Mouse (Mus musculus) lung, postnatal 0 days (tissue): ENCODE measurements around the gene Lrrfip1. TPM values are rescaled to one million over a fixed set of nuclear protein-coding genes. Genes with fewer than 3 reads are reported as not detected.

ENCODE experiments used
- ATAC-seq: fragments of 200-750 bp; cut with Nextera tagmentation; 2 replicates; pipeline ENCODE4 v1.8.0; 2017; ENCODE audit warnings: moderate library complexity
- DNase-seq: peaks from one replicate; pipeline ENCODE4 v3.0.0-alpha.2; 2016; ENCODE audit warnings: low spot score
- H3K27ac ChIP-seq: fragments of 300-500 bp; sonication (generic); 2 replicates; pipeline ENCODE4 v1.5.1; 2014; ENCODE audit warnings: antibody characterized with exemption, mild to moderate bottlenecking, low read length, mixed read lengths
- H3K27me3 ChIP-seq: fragments of 300-500 bp; sonication (generic); replicated peaks from 2 replicates; pipeline ENCODE4 v1.6.1; 2014; ENCODE audit warnings: low read length, mixed read lengths; ENCODE audit not compliant: insufficient read depth
- H3K36me3 ChIP-seq: fragments of 300-500 bp; sonication (generic); 2 replicates; pipeline ENCODE4 v1.6.1; 2014; ENCODE audit warnings: low read length, mixed read lengths; ENCODE audit not compliant: insufficient read depth
- H3K4me1 ChIP-seq: fragments of 300-500 bp; sonication (generic); 2 replicates; pipeline ENCODE4 v1.6.1; 2014; ENCODE audit warnings: antibody characterized with exemption, low read depth, low read length, mixed read lengths; ENCODE audit not compliant: insufficient read depth
- H3K4me2 ChIP-seq: fragments of 300-500 bp; sonication (generic); replicated peaks from 2 replicates; pipeline ENCODE4 v1.6.1; 2014; ENCODE audit warnings: low read depth, mild to moderate bottlenecking, low read length, moderate library complexity, mixed read lengths
- H3K4me3 ChIP-seq: fragments of 300-500 bp; sonication (generic); 2 replicates; pipeline ENCODE4 v1.5.1; 2014; ENCODE audit warnings: low read depth, low read length
- H3K9ac ChIP-seq: fragments of 300-500 bp; sonication (generic); replicated peaks from 2 replicates; pipeline ENCODE4 v1.6.1; 2014; ENCODE audit warnings: low read depth, mild to moderate bottlenecking
- H3K9me3 ChIP-seq: fragments of 300-500 bp; sonication (generic); 2 replicates; pipeline ENCODE4 v1.6.1; 2016; ENCODE audit warnings: low read length, mixed read lengths
- CTCF ChIP-seq: IDR thresholded peaks from 2 replicates; pipeline ENCODE4 v1.5.1; 2016; ENCODE audit warnings: antibody characterized with exemption, mild to moderate bottlenecking
- EP300 ChIP-seq: IDR thresholded peaks from 2 replicates; pipeline ENCODE4 v1.6.1; 2016; ENCODE audit warnings: antibody characterized with exemption, mild to moderate bottlenecking, control low read depth
- WGBS: fragments of 180-500 bp; shearing (Covaris S2); extraction: QIAGEN DNeasy Blood & Tissue Kit; methylation state at CpG from one replicate; pipeline ENCODE4 v1.1.7; 2014; 5-methylcytosine and 5-hydroxymethylcytosine counted together
- polyA plus RNA-seq: library from polyadenylated mRNA; unstranded; fragments of >200 nt; fragmentation: Nextera tagmentation; extraction: Ambion mirVana; gene quantifications from 2 replicates; pipeline ENCODE4 v1.2.1, GENCODE M21; 2015

Lrrfip1 gene
- polyA plus RNA-seq, 1 experiment from 2014 or later: 83.1 TPM

DNA sequence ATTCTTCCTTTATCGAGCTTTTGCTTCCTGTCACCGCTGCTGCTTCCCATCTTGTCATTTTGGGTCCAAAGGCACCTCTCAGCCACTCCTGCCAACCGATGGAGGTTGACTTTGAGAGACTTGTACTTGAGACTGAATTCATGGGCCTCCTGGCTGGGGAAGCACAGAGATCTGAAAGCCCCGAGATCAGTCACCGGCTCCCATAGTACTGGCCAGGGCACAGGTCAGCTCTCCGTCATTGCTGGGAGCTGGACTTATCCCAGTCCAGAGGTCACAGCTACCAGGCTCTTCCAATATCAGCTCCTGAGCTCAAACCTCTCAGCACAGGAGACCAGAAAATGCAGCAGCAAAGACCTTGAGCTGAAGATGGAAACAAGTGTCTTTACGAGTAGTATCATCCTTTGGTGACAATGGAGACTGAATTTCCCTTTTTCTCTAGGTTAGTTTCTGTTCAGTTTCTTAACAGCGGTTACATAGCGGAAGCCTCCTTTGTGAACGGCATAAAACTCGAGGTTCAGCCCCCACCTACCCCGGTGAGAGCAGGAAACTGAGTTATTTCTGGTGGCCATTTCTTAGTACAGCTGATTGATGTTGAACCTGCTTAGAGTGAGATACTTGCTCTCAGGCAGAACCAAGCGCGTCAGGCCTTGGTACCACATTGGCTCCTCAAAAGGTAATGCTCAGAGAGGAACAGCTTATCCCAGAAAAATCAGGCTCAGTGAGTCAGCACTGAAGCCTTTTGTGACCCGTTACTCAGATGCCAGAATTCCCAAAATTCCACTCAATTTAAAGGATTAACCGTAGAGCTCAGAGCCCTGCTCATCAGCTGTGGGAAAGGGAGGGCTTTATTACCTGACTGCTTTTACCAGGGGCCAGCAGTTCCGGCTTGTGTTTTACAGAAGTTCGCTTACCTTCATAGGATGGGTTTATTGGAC lies 59.0 kb downstream of the Lrrfip1 start:
- H3K4me2 ChIP-seq: peak overlapping the region; percentile 75; the same call in 1 of the 2 replicates
- 56% methylated on average over 18 of the region's 18 CpGs for WGBS

DNA sequence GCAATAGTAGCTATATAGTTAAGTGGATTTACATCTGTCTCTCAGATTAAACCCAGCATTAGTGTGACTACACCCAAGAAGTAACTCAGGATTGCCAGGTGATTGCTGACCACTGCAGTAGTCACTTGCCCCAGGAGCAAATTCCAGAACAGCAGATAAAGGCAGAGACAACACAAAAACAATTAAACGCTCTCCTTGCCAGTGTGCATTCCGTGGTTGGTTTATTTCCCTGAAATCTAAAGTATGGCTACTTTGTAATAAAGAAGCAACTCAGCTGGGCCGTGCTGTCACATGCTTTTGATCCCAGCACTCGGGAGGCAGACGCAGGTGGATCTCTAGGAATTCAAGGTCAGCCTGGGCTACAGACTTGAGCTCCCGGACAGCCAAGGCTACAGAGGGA lies 59.7 kb downstream of the Lrrfip1 start:
- H3K9ac ChIP-seq: no peak overlapping the region

More for the DNA sequence above, 59.0 kb downstream of the Lrrfip1 start:
- H3K4me1 ChIP-seq: peaks cover 41% of the 10 kb centered on the region; the same call in 1 of the 2 replicates
- no peak for DNase-seq
- no peaks in the 10 kb centered on the region for H3K27me3 ChIP-seq
- no peak for ATAC-seq
- TF ChIP-seq CTCF: no peak
- TF ChIP-seq EP300: no peak
- no peaks in the 10 kb centered on the region for H3K36me3 ChIP-seq
- peak overlapping the region; percentile 34 for H3K27ac ChIP-seq
- H3K9me3 ChIP-seq: no peaks in the 10 kb centered on the region
- H3K4me3 ChIP-seq: no peak overlapping the region
- no peak overlapping the region for H3K9ac ChIP-seq

DNA sequence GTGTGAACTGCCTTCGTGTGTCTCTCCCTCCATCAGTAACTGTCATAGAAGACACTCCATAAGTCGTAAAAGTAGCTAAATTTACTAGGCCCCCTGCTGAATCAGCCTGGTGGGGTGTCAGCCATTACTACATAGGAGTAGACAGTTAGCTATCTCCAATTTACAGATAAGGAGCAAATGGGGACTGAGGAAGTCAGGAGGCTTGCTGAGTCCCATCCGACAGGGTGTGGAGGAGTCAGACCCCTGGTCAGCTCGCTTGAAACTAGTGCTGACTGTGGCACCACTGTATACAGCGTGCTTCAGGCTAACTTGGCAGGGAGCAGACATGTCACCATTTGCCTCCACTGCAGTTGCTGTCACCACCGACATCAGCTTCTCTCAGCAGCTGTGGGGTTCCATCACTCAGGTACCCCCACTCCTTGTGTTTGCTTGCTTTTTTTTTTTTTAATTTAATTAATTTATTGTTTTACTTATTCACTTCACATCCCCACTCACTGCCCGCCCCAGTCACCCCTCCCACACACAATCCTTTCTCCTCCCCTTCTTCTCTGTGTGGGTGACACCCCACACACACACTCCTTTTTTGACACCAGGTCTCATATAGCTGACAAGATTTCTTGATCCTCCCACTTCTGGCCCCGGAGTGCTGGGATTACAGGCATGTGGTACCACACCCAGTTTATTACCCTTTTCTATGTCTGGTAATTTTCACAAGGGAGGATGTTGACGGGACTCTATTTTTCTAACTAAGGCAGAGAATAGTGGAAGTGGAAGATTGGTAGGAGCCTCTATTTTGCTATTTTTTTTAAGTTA lies 61.5 kb downstream of the Lrrfip1 start:
- Histone ChIP-seq H3K4me1 (peaks cover 51% of the 10 kb centered on the region; the same call in 1 of the 2 replicates), H3K9ac (no peak overlapping the region)
- ATAC-seq: no peak

More for the DNA sequence above, 59.7 kb downstream of the Lrrfip1 start:
- H3K4me3 ChIP-seq: no peak overlapping the region
- no peaks in the 10 kb centered on the region for H3K9me3 ChIP-seq
- ATAC-seq (no peak), DNase-seq (no peak)
- H3K36me3 ChIP-seq: no peaks in the 10 kb centered on the region
- peaks cover 41% of the 10 kb centered on the region; the same call in 1 of the 2 replicates for H3K4me1 ChIP-seq
- H3K4me2 ChIP-seq: no peak overlapping the region
- 63% methylated on average over 6 of the region's 6 CpGs for WGBS
- H3K27me3 ChIP-seq: no peaks in the 10 kb centered on the region
- no peak overlapping the region for H3K27ac ChIP-seq
- TF ChIP-seq EP300 (no peak), CTCF (no peak)

DNA sequence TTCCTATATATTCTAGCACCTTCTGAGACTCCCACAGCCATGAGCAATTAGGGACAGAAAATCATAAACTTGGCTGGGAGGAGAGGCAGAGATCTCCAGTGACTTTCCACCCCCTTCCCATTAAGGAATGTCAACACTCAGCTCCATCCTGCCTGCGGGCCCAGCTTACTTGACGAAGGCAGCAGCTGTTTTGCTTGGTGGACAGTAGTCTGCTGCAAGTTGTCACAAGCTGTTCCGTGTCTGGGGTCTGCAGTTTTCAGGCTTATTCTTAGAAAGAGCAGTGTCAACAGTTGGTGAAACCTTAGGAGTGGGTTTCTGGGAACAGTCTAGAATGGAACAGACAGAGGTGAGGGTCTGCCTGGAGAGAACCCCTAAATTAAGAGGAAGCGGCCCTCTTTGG lies 62.6 kb downstream of the Lrrfip1 start:
- no peak overlapping the region for H3K9ac ChIP-seq
- DNase-seq: peak; percentile 67
- H3K4me2 ChIP-seq: no peak overlapping the region
- TF ChIP-seq CTCF (no peak), EP300 (no peak)
- no peaks in the 10 kb centered on the region for H3K9me3 ChIP-seq
- 38% methylated on average over 4 of the region's 4 CpGs for WGBS
- ATAC-seq: peak; percentile 32
- H3K4me1 ChIP-seq: peaks cover 60% of the 10 kb centered on the region; the same call in 1 of the 2 replicates
- no peak overlapping the region for H3K4me3 ChIP-seq
- H3K27me3 ChIP-seq: no peaks in the 10 kb centered on the region
- no peaks in the 10 kb centered on the region for H3K36me3 ChIP-seq
- H3K27ac ChIP-seq: peak overlapping the region; percentile 20; the same call in 1 of the 2 replicates

More for the DNA sequence above, 61.5 kb downstream of the Lrrfip1 start:
- Histone ChIP-seq H3K27me3 (no peaks in the 10 kb centered on the region), H3K27ac (no peak overlapping the region), H3K36me3 (no peaks in the 10 kb centered on the region), H3K4me3 (no peak overlapping the region), H3K4me2 (no peak overlapping the region), H3K9me3 (no peaks in the 10 kb centered on the region)
- DNase-seq: no peak
- TF ChIP-seq CTCF: no peak
- no peak for TF ChIP-seq EP300
- 63% methylated on average over 9 of the region's 9 CpGs for WGBS

DNA sequence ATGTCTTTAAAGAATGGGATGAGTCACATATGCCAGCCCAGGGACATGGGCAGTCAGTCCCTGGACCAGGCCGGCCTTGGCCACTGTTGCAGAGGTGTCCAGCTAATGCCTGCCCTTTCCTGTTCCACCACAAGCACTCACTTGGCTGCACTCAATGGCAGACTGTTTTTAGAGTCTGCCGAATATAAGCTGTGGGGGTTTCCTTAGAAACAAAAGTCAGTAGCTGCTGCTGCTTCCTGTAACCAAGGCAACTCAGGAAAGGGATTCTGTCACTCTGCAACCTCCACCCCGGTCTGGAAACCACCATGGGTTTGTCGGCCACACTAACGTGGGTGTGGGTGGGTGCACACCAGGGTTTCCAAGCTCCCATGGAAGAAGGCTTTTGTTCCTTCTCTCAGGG lies 63.8 kb downstream of the Lrrfip1 start:
- TF ChIP-seq EP300 (peak; percentile 44), CTCF (0 out of 2 replicates have a peak, but pooled peaks have one; percentile 5)
- H3K9me3 ChIP-seq: no peaks in the 10 kb centered on the region
- H3K4me1 ChIP-seq: peaks cover 53% of the 10 kb centered on the region; the same call in 1 of the 2 replicates
- 20% methylated on average over 5 of the region's 5 CpGs for WGBS
- no peak overlapping the region for H3K4me3 ChIP-seq
- H3K27ac ChIP-seq: peak overlapping the region; percentile 58; the same call in 1 of the 2 replicates
- DNase-seq (peak; percentile 67), ATAC-seq (peak; percentile 76)
- no peaks in the 10 kb centered on the region for H3K36me3 ChIP-seq
- H3K27me3 ChIP-seq: no peaks in the 10 kb centered on the region
- H3K4me2 ChIP-seq: no peak overlapping the region
- no peak overlapping the region for H3K9ac ChIP-seq

DNA sequence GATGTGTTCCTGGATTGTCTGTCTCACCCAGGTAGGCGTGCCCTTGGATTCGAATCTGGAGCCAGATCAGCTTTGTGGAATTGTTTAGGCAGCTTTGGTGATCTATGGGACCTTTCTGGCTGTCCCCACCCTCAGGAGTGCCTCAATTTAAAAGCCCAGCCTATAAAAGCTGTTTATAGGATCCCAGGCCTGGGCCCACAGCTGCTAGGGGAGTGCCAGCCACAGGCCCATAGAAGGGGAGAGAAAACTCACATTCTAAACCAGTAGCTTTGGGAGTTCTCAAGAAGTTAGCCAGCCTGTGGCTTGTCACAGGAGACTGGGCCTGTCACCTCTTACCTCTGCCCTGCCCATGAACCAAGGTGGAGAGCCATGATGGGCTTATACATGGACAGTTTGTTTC lies 65.5 kb downstream of the Lrrfip1 start:
- H3K4me1 ChIP-seq: peaks cover 51% of the 10 kb centered on the region; the same call in 1 of the 2 replicates
- no peak for TF ChIP-seq CTCF
- TF ChIP-seq EP300: no peak
- H3K9me3 ChIP-seq: no peaks in the 10 kb centered on the region
- no peak overlapping the region for H3K9ac ChIP-seq
- no peak overlapping the region for H3K4me3 ChIP-seq
- H3K27ac ChIP-seq: no peak overlapping the region; the same call in 1 of the 2 replicates
- H3K27me3 ChIP-seq: no peaks in the 10 kb centered on the region
- 95% methylated on average over 2 of the region's 2 CpGs for WGBS
- no peak overlapping the region for H3K4me2 ChIP-seq
- no peaks in the 10 kb centered on the region for H3K36me3 ChIP-seq
- DNase-seq (no peak), ATAC-seq (no peak)
